Mouse (Mus musculus): ENCODE data around the gene Pnpla7. TPM values are rescaled to one million over a fixed set of nuclear protein-coding genes. Genes with fewer than 3 reads are reported as not detected.

Gene Pnpla7
- total RNA-seq (2023), result 100 to 1,000 TPM; 129 to 133 TPM

DNA sequence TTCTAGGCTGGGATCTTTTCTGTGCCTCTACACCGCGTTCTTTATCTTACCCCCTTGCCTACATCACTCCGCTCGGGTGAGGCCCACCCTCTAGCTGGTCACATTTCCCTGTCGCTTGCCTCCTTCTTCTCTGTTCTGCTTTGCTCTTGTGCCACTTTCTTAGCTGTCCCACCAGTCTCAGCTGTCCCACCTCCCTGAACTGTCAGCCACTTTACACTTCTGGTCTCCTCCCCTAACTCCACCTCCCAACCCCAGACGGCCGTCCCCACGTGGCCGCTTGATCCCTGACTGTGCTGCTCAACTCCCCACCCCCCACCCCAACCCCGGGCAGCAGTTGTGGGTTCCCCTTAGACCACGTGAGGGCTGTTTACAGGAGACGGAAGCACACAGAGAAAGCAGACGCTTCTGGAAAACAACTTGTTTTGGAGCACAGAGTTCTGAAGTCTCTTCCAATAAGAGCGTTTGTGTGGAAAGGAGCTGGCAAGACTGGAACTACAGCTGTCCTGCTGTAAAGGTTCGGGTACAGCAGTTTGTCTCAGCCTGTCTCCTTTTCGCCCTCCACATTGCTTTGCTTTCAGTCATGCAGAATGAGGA is at the start of gene Pnpla7:
Gene Pnpla7 (plus strand): TSS at position 330 of the 594 bp plus-strand sequence.

DNA sequence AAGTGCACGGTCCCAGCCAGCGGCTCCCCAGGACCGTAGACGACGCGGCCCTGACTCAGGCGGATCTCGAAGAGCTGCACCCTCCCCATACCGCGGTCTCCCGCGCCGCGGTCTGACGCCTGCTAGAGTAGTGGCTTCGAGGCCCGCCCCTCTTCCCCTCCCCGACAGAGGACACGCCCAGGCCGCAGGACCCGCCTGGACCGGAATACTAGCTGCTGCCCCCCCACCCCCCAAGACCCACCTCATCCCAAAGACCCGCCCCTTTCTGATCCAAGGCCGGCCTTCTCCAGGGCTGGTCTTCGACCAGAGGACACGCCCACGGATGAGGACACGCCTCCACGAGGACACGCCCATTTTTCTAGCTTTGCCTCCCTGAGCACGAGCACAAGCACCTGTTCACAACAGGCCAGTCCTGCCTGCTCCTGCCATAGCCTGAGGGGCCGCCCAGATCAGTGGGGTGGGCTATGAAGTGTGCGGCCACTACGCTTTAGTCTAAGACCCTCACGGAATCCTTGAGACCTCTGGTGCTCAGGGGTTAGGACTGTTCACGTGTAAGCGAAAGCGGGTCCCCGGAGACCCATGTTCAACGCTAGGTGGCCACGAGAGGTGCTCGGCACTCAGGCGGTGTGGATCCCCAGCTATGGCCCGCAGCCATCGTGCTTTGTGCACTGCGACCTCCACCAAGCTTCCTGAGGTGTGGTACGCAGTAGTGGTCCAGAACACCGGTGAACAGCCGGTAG is 40.6 kb upstream of the Pnpla7 start, which contains the start of gene Arrdc1:
Gene Arrdc1 (minus strand): TSS at position 196 of the 740 bp plus-strand sequence.

DNA sequence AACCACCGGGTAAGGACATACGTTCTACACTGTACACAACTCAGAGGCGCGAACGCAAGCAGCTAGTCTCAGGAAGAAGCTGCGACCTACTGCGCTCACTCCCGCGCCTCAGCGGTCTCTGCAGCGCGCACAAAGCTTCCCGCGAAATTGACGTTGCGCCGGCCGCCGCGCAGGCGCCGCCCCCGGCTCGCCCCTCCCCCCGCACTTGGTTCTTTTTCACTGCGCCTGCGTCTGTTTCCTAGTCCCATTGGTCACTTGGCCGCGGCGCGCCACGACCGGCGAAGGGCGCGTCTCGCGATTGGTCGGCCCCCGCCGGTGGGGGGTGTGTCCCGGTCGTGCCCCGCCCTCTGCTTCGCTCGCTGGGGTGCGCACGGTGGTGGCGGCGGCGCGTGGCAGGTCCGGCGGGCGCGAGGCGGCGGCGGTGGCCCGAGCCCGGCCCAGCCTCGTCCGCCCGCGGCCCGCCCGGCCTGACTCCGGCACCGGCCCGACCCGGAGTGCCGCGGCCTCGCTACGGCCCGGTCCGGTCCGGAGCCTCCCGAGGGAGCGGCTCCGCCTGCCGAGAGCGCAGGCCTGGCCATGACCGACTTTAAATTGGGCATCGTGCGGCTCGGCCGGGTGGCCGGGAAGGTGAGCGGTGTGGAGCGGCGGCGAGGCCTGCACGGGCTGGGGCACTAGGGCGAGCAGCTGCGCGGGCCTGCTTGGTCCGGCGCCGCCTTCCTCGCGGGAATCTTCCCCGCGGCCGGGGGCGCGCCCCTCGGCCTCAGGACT is 26.2 kb upstream of the Pnpla7 start, which contains the start of gene Zmynd19:
Gene Zmynd19 (plus strand): TSS at position 372 of the 768 bp plus-strand sequence.

DNA sequence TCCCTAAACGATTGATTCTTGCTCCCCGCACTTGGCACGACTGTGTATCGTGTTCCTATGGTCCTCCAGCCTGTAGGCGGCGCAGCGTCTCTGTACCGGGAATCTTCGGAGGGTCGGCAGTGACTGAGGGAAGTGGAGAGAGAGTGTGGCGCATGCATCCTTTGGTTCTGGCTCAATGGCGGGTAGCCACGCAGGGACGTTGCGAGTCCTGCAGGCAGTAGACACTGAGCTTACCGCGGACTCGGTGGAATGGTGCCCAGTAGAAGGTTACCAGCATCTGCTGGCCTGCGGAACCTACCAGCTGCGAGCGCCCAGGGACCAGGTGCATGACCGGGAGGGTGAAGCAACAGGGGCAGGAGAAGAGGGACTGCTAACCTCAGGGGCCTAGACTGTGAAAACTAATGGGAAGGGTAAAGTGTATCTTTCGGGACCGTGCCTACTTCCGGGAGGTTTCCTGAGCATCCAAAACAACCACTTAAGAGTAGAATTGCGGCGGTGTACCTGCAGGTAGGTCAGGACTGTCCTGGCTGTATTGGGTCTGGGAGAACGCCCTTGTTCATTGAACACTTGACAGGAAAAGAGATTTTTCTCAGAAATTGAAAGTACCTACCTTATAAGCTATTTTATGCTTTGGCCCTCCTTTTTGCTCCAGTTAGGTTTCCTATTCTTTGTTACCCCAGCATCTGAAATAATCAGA is 13.4 kb upstream of the Pnpla7 start, which contains the start of gene Dph7:
Gene Dph7 (plus strand): TSS at position 97 of the 697 bp plus-strand sequence.

GRCm38 (mm10) chr2:24974906-24975703 is 728 bp upstream of the Pnpla7 start, which contains the start of gene Mrpl41:
Gene Mrpl41 (minus strand): TSS chr2:24975098.

DNA sequence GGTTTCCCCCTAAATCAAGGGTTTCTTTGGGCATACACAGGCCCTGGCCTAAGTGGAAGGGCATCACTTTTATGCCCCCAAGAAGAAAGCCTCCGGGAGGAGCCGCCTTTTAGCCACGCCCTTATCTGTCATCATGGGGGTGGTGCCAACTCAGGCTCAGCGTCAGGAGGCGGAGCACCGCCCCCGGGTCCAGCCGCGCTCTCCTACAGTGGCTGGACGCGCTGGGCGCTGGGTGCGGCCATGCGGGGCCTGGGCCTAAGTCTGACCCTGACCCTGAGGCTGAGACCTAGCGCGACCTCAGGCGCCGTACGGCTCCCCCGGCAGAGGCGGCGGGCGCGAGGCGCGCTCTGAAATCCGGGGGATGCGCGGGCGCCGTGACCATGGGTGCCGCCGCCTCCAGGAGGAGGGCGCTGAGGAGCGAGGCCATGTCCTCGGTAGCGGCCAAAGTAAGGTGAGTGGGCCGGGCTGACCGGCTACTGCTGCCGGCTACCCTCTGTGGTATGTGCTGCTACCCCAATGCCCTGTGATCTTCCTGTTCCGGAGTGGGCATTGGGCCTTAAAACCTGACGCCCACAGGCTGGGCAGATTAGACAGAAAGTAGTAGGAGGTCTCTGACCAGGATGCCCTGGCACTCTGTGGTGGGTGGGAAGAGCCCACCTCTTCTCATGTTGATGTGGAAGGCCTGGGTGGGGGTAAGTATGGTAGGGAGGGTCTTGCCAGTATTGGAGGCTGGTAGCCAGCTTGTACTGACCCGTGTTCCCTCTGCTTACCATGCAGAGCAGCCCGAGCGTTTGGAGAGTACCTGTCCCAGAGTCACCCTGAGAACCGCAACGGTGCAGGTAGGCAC is 78.6 kb downstream of the Pnpla7 start, which contains the start of gene Nsmf:
Gene Nsmf (plus strand): TSS at position 135 of the 847 bp plus-strand sequence.

DNA sequence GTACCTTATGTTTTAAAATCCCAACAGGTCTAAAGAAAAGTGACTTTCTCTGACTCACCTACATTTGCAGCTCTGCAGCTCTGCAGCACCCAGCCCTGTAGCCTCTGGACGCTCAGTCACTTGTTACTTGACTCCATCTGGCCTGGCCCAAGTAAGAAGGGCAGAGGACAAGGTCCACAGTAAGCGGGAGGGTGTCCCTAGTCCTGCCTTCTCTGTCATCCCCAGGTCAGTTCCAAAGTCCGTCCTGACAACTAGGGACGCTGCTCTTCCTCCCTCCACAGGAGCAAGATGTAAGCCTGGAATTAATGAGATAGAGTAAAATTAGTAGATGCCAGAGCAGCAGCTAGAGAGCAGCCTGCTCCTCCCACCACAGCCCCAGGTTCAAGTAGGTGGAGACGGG is 104.2 kb downstream of the Pnpla7 start, which contains the start of gene Entpd8:
Gene Entpd8 (plus strand): TSS at position 229 of the 400 bp plus-strand sequence.

GRCm38 (mm10) chr2:25095109-25095850 is 119.4 kb downstream of the Pnpla7 start, which contains the start of gene Noxa1:
Gene Noxa1 (minus strand): TSS chr2:25095149.

Other genes starting within 250 kb of the Pnpla7 start
- gene Cacna1b, start 212.9 kb upstream of the Pnpla7 start, total RNA-seq (2023), result under 1 TPM in 1 of 2 experiments, not detected in 1; 0.62 TPM
- gene Ehmt1, start 56.4 kb upstream of the Pnpla7 start, total RNA-seq (2023), result 100 to 1,000 TPM; 120 to 122 TPM
- 100 to 1,000 TPM; 152 to 161 TPM for gene Arrdc1, start 40.8 kb upstream of the Pnpla7 start, total RNA-seq (2023)
- gene Zmynd19, start 26.2 kb upstream of the Pnpla7 start, total RNA-seq (2023), result 10 to 100 TPM; 17.5 to 19.8 TPM
- 10 to 100 TPM; 14.8 to 20.9 TPM for gene Dph7, start 13.6 kb upstream of the Pnpla7 start, total RNA-seq (2023)
- gene Mrpl41, start 935 bp upstream of the Pnpla7 start, total RNA-seq (2023), result 10 to 100 TPM; 21.7 to 31.1 TPM
- gene Nsmf, start 78.3 kb downstream of the Pnpla7 start, total RNA-seq (2023), result 10 to 100 TPM; 44.6 to 55.0 TPM
- not detected for gene Entpd8, start 104.3 kb downstream of the Pnpla7 start, total RNA-seq (2023)
- not detected for gene Noxa1, start 119.1 kb downstream of the Pnpla7 start, total RNA-seq (2023)
- gene Nrarp, start 204.7 kb downstream of the Pnpla7 start, total RNA-seq (2023), result 1 to 10 TPM; 3.7 to 4.2 TPM
- 10 to 100 TPM; 36.4 to 59.0 TPM for gene Tor4a, start 220.9 kb downstream of the Pnpla7 start, total RNA-seq (2023)
- 10 to 100 TPM; 96.3 to 98.1 TPM for gene Nelfb, start 235.5 kb downstream of the Pnpla7 start, total RNA-seq (2023)
- not detected for gene Stpg3, start 238.6 kb downstream of the Pnpla7 start, total RNA-seq (2023)
- gene Fam166a, start 242.7 kb downstream of the Pnpla7 start, total RNA-seq (2023), result under 1 TPM in 1 of 2 experiments, not detected in 1; 0.50 TPM
- gene Tubb4b, start 248.7 kb downstream of the Pnpla7 start, total RNA-seq (2023), result 100 to 1,000 TPM; 117 to 128 TPM